ENCODE assay signal across 8 mouse cellular contexts in genomic region chr8:120335262-120336086, GRCm38 (mm10).
DNase-seq lines count a peak whose midpoint lies in the region; ATAC-seq and TF ChIP-seq lines count a peak whose summit lies in the region.

No protein-coding gene starts in this region.

- TF ChIP-seq POLR2A in kidney, adult 2 months (IDR thresholded peaks at IDR 0.05; ENCODE audit: low read depth, low read length): no peak
- TF ChIP-seq POLR2A in cerebellum, adult 2 months (IDR thresholded peaks at IDR 0.05; ENCODE audit: borderline replicate concordance, insufficient read depth, low read length): no peak

- no peaks in the 10 kb centered on the region for H3K27me3 ChIP-seq in kidney, adult 2 months (replicated peaks; ENCODE audit: control insufficient read depth, insufficient read depth, low read length)
- H3K27me3 ChIP-seq in cerebellum, adult 2 months (ENCODE audit: control insufficient read depth, insufficient read depth, low read length): no peaks in the 10 kb centered on the region
- 0 out of 2 replicates have a peak, but pooled peaks cover 11% of the 10 kb centered on the region for H3K27me3 ChIP-seq in liver, embryonic 15.5 days

- no peak for TF ChIP-seq CTCF in kidney, adult 2 months (conservative IDR thresholded peaks at IDR 0.05; ENCODE audit: insufficient read depth, insufficient read length, low read depth, low read length)
- no peak for TF ChIP-seq CTCF in cerebellum, adult 2 months (IDR thresholded peaks at IDR 0.05; ENCODE audit: borderline replicate concordance, insufficient read depth, low read depth, low read length)

- no peak overlapping the region for H3K4me3 ChIP-seq in kidney, adult 2 months (ENCODE audit: insufficient read depth, low read depth, low read length)
- peak overlapping the region; percentile 34 for H3K4me3 ChIP-seq in cerebellum, adult 2 months (replicated peaks; ENCODE audit: insufficient read depth, low read depth, low read length)
- peak overlapping the region; percentile 29 for H3K4me3 ChIP-seq in liver, embryonic 15.5 days (replicated peaks)

- peak; percentile 74 for ATAC-seq in granulocyte monocyte progenitor cell, adult 5-6 weeks (replicated peaks; ENCODE audit: poor library complexity, severe bottlenecking)
- no peak for ATAC-seq in liver, embryonic 15.5 days (ENCODE audit: insufficient read depth)

- H3K27ac ChIP-seq in kidney, adult 2 months (ENCODE audit: insufficient read depth, low read depth, low read length): no peak overlapping the region
- H3K27ac ChIP-seq in cerebellum, adult 2 months (ENCODE audit: insufficient read depth, low read length): 0 out of 2 replicates have a peak overlapping the region, but pooled peaks have one; percentile 8
- peak overlapping the region; percentile 29; the same call in 1 of the 2 replicates for H3K27ac ChIP-seq in liver, embryonic 15.5 days (replicated peaks)

- 0 out of 2 replicates have a peak, but pooled peaks cover 2% of the 10 kb centered on the region for H3K4me1 ChIP-seq in kidney, adult 2 months (ENCODE audit: control insufficient read depth, insufficient read depth, low read length)
- H3K4me1 ChIP-seq in cerebellum, adult 2 months (ENCODE audit: control insufficient read depth, insufficient read depth, low read length): peaks cover 18% of the 10 kb centered on the region
- H3K4me1 ChIP-seq in liver, embryonic 15.5 days (replicated peaks): peaks cover 52% of the 10 kb centered on the region

- H3K9me3 ChIP-seq in liver, embryonic 15.5 days (replicated peaks): no peaks in the 10 kb centered on the region

- WGBS in kidney, adult 2 months: 23% methylated on average over 17 of the region's 17 CpGs
- 3% methylated on average over 17 of the region's 17 CpGs for WGBS in cerebellum, adult 2 months
- WGBS in liver, embryonic 15.5 days (ENCODE audit: insufficient replicate concordance): 5% methylated on average over 17 of the region's 17 CpGs

- H3K4me2 ChIP-seq in liver, embryonic 15.5 days: peak overlapping the region; percentile 62

- H3K36me3 ChIP-seq in kidney, adult 2 months (ENCODE audit: control insufficient read depth, insufficient read depth, low read length): no peaks in the 10 kb centered on the region
- no peaks in the 10 kb centered on the region for H3K36me3 ChIP-seq in liver, embryonic 15.5 days (replicated peaks)

- H3K9ac ChIP-seq in liver, embryonic 15.5 days: peak overlapping the region; percentile 53

- peak; percentile 15 for DNase-seq in kidney, adult 2 months
- DNase-seq in kidney, postnatal 10 days: no peak
- DNase-seq in cerebellum, adult 2 months: peak; percentile 42 to 65
- peak; percentile 79 for DNase-seq in retina, adult 2 months (ENCODE audit: low read depth, low spot score)
- DNase-seq in layer of hippocampus, adult 18-20 months (ENCODE audit: low spot score in 2 of 2): no peak
- DNase-seq in adrenal gland, adult 8-10 months: no peak

Comparison
In these comparisons a context has a peak if more than half of its experiments do, and no peak if none do; other contexts are left out.
1. DNase-seq: peak in kidney, adult 2 months (single experiment), cerebellum, adult 2 months (2 of 2) and retina, adult 2 months (single experiment); none in kidney, postnatal 10 days (single experiment), layer of hippocampus, adult 18-20 months (0 of 2) and adrenal gland, adult 8-10 months (single experiment).